Mouse (Mus musculus): ENCODE results near the gene Dph5.
"Not testable (repeated sequence)": the region's sequence is repeated elsewhere in the genome, so short reads cannot be mapped to it uniquely, and the experiment has no call there.

Dph5 gene

GRCm38 (mm10) chr3:115892341-115892740, 4.7 kb downstream of the Dph5 start:
- DNase-seq (ENCODE audit: low spot score in 2 of 2) = no peak

- no peak for DNase-seq (ENCODE audit: low spot score in 2 of 2)
These were observed 5.5 kb downstream of the Dph5 start for GRCm38 (mm10) chr3:115893166-115893565.

DNA sequence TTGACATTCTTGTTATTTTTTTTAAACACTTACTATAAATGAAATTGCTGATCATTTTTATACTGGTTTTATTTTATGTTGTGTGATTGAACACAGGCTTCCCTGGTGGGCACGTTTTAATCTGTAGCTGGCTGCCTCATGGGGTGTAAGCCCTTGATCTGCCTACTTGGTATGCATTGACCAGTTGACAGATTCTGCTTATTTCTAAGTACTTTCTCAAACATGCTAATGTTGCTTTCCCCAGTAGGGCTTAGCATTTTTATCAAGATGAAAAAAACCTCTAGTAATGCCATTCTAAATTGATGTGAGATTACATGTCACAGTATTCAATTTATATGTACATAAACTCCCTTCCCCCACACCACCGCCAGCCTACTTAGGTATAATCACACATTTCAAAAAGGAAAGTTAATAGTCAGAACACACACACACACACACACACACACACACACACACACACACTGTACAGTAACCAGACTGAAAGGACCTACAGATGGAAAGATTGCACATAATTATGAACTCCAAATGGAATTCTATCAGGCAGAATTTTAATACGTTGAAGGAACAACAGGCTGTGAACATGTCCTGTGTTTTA, 10.8 kb downstream of the Dph5 start:
- DNase-seq (ENCODE audit: low spot score in 2 of 2) = no peak

- no peak for DNase-seq (ENCODE audit: low spot score in 2 of 2)
These were observed 14.8 kb downstream of the Dph5 start for GRCm38 (mm10) chr3:115902301-115902956.

- no peak for DNase-seq (ENCODE audit: low spot score in 2 of 2)
These were observed 17.4 kb downstream of the Dph5 start for GRCm38 (mm10) chr3:115905067-115905466.

GRCm38 (mm10) chr3:115905567-115905966, 17.9 kb downstream of the Dph5 start:
- DNase-seq (ENCODE audit: low spot score in 2 of 2) = no peak

- not testable (repeated sequence) for DNase-seq (ENCODE audit: low spot score in 2 of 2)
These were observed 19.8 kb downstream of the Dph5 start for GRCm38 (mm10) chr3:115907406-115907805.

DNA sequence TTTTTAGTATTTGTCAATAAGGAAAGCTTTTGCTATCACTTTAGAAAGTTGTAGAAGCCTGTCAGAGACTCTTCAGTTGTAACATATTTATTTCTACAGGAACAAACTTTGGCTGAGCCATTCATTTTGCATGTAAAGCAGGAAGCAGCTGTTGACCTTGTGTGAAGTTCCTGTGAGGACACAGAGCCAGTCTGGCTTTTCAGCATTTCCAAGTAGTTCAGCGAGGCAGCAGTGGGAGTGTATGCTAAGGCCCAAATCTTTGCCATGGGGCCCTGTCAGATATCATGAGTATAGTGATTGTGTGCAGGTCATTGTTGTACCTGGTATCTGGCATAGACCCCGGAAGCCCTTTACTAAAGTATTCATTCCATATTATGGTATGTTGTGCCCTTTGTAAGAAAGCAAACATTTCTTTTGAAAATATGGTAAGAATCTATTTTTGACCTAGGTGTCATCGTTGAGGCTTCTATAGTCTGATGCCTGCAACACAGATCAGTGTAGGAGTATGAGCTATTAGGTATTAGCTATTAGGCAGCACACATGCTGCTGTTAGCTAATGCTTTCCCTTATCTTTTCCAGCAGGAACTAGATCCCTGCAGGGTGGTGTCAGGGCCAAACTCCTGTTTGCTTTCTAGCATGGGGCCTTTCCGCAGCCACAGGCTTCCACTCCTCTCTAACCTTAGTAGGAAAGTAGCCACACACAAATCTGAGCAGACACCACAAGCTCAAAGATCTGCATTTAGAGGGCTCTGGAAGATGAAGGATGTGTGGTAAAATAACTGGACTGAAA, 37.0 kb downstream of the Dph5 start:
- DNase-seq (ENCODE audit: low spot score in 2 of 2) = no peak

DNA sequence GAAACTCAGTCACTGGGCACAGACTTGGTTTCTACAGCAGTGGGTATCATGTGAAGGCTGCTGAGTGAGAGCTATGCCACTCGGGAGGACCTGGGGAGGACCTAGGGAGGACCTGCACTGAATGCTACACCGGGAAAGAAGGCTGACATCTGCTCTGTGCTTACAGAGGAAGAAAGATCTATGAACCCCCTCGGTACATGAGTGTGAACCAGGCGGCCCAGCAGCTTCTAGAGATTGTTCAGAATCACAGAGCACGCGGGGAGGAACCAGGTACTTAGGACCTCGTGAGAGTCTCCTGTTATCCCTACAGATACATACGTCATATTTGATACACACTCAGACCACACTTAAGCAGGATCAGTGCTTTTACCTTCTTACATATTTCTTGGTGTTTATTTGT, 38.9 kb downstream of the Dph5 start:
- DNase-seq (ENCODE audit: low spot score in 2 of 2) = no peak

GRCm38 (mm10) chr3:115931701-115932100, 44.1 kb downstream of the Dph5 start:
- DNase-seq (ENCODE audit: low spot score in 2 of 2) = peak in 1 of 2 experiments; percentile 3

GRCm38 (mm10) chr3:115933293-115934186, 45.9 kb downstream of the Dph5 start:
- DNase-seq (ENCODE audit: low spot score in 2 of 2) = peak in 1 of 2 experiments; percentile 41

GRCm38 (mm10) chr3:115936734-115937599, 49.3 kb downstream of the Dph5 start:
- peak; percentile 57 to 83 for DNase-seq (ENCODE audit: low spot score in 2 of 2)

DNA sequence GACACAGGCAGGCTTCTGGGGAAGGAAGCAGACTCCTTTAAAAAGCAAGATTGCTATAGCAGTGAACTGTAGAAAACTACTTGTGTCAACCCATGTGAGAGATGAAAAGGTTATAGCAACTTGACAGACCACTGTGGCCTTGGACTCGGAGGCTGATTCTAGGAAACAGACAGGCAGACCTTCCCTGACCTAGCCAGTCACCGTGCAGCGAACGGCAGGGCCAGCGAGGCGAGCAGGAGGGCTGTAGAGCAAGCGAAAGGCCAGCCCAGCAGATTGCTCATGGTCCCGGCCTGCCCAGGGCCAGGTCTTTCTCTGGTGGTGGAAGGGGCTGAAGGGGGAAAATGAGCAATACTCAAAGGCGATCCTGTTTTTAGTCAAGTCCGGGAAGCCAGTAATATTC, 50.2 kb downstream of the Dph5 start:
- DNase-seq (ENCODE audit: low spot score in 2 of 2) = peak in 1 of 2 experiments; percentile 17

- DNase-seq (ENCODE audit: low spot score in 2 of 2) = no peak
These were observed 52.9 kb downstream of the Dph5 start for GRCm38 (mm10) chr3:115940510-115940909.

- peak in 1 of 2 experiments; percentile 4 for DNase-seq (ENCODE audit: low spot score in 2 of 2)
These were observed 53.8 kb downstream of the Dph5 start for GRCm38 (mm10) chr3:115941464-115941863.

DNA sequence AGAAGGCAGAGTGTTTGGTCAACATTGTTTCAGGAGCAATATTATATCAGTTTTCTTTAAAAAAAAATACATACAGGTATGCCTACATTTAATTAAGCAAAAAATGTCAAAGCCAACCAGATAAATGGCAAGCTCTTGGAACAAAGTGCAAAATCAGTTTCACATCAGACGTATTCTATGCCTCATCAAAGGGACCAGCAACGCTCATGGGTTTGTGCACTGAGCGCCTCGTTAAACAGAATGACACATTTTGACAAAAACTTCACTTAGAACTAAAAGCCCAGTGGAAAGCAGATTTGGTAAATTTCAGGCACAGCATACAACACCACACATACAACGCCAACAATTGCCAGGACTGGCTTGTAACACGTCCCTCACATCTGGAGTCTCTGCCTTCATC, 56.7 kb downstream of the Dph5 start:
- DNase-seq (ENCODE audit: low spot score in 2 of 2) = no peak

DNA sequence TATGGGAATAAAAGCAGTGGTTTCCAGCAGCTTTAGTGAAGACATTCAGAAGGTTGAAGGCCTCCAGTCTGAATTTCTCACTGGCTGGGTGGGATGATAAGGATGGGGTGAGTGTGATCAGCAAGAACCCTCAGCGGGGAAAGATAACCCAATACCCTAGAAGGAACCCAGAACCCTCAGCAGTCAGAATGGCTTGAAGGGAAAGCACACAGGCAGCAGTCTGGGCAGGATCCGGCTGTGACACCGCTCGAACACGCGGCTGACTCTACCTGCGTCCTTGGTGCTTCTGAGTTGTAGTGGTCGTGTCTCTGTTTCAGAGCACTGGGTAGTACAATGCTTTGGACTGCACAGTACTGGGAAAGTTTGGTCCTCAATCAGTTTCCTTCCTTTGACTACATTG, 58.6 kb downstream of the Dph5 start:
- DNase-seq (ENCODE audit: low spot score in 2 of 2) = no peak

- DNase-seq (ENCODE audit: low spot score in 2 of 2) = no peak
These were observed 61.7 kb downstream of the Dph5 start for GRCm38 (mm10) chr3:115949220-115949920.

DNA sequence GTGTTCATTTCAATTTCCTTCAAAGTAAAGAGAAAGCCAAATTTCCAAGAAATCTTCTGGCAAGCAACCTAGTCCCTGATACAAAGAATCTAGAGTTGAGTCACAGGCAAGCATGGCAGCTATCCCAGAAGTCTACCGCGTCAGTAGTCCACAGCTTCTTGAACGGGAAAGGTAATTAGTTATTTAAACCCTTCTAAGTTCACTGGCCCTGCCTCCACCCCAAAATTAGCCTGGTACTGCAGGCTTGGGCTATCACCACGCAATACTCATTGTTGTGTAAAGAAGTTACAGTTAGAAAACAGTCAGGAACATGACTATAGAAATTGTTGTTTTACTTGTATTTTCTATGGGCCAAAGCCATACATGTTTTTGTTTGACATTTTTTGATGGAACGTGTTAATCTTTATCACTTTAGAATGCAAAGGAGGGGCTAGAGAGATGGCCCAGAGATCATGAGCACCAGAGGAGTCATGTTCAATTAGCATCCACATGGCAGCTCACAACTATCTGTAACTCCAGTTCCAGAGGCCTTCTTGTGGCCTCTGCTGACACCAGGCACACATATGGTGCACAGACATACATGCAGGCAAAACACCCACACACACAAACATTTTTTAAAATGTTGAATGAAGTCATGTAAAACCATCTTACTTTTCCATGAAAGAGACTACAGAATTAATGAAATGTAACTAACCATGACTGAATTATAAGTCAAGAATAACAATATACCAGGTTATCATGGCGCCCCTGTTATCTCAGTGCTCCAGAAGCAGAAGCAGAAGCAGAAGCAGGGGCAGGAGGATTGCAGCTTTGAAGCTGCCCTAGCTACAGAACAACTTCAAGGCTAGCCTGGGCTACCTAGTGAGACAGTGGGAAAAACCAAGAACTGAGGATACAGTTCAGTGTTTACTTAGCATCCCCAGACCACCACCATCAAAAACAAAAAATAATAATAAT, 62.6 kb downstream of the Dph5 start:
- no peak for DNase-seq (ENCODE audit: low spot score in 2 of 2)

Data from spleen, postnatal 10 days (tissue).